Mouse (Mus musculus): ENCODE data around the gene Arhgap29. TPM values are rescaled to one million over a fixed set of nuclear protein-coding genes. Genes with fewer than 3 reads are reported as not detected.

Arhgap29 gene
- polyA plus RNA-seq, 1 experiment: not detected

DNA sequence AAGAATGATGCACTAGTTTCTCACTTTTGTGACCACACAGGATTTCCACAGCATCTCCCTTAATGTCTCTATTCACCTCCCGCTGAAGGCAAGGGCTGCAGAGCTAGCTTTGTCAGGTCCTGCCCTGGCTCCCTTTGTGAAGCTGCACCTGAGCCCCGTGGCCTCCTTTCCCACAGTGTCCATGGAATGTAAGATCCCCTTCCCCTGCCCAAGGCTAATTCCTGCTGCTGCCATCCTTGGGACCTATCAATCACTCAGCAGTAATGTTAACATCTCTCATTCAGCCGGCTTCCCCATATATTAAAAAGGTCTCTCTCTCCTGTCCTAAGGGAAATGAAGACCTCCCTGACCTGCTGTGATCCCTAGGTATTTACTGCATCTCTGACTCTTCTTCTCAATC, 82.8 kb downstream of the Arhgap29 start:
- H3K4me1 ChIP-seq (ENCODE audit: control insufficient read depth): no peaks in the 10 kb centered on the region
- H3K36me3 ChIP-seq (ENCODE audit: control insufficient read depth): no peaks in the 10 kb centered on the region
- H3K4me3 ChIP-seq (replicated peaks): no peak overlapping the region
- H3K27me3 ChIP-seq (ENCODE audit: control insufficient read depth): no peaks in the 10 kb centered on the region
- TF ChIP-seq TAL1 (IDR thresholded peaks at IDR 0.05; ENCODE audit: low read length): no peak
- TF ChIP-seq GATA1 (IDR thresholded peaks at IDR 0.05; ENCODE audit: low read length): no peak
- no peaks in the 10 kb centered on the region for H3K9me3 ChIP-seq (ENCODE audit: control insufficient read depth, low read length)

DNA sequence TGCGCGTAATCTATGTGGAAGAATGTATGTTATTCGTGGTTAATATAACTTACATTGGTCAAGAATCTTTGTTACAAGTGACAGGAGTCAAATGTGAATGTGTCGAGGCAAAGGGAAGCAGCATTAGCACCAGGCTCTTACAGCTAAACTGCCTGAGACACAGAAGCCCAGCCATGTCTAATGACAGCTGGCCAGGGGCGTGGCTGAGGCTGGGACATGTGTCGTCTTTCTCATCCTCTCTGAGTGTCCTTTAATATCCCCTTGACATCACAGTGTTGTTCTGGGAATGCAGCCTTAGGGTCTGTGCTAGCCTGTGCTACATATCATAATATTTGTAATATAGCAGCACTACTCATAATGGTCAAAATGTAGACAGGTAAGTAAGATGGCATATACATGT, 88.2 kb downstream of the Arhgap29 start:
- H3K27me3 ChIP-seq (ENCODE audit: control insufficient read depth): peaks cover 25% of the 10 kb centered on the region
- no peaks in the 10 kb centered on the region for H3K9me3 ChIP-seq (ENCODE audit: control insufficient read depth, low read length)
- H3K4me1 ChIP-seq (ENCODE audit: control insufficient read depth): no peaks in the 10 kb centered on the region
- no peak overlapping the region for H3K4me3 ChIP-seq (replicated peaks)
- TF ChIP-seq TAL1 (IDR thresholded peaks at IDR 0.05; ENCODE audit: low read length): no peak
- TF ChIP-seq GATA1 (IDR thresholded peaks at IDR 0.05; ENCODE audit: low read length): no peak
- no peaks in the 10 kb centered on the region for H3K36me3 ChIP-seq (ENCODE audit: control insufficient read depth)

DNA sequence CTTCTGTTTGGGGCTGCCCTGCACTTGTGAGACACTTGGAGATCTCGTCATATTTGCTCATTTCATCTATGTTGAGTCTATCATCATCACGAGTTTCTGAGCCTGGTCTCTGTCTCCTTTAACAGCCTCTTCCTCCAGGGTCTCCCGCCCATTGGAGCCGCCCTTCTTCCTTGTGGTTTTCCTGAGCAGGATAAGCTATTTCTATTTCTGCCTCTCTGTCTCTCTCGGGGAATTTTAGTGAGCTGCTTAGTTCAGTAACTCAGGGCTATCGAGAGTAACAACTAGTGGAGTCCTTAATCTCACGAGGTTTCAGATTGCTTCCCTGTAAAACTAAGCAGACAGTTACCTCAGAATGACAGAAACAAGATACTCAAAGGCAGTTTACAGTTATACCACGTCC, 90.8 kb downstream of the Arhgap29 start:
- TF ChIP-seq GATA1 (IDR thresholded peaks at IDR 0.05; ENCODE audit: low read length) (no peak), TAL1 (IDR thresholded peaks at IDR 0.05; ENCODE audit: low read length) (no peak)
- H3K27me3 ChIP-seq (ENCODE audit: control insufficient read depth): peaks cover 27% of the 10 kb centered on the region
- no peaks in the 10 kb centered on the region for H3K36me3 ChIP-seq (ENCODE audit: control insufficient read depth)
- H3K4me3 ChIP-seq (replicated peaks): no peak overlapping the region
- no peaks in the 10 kb centered on the region for H3K9me3 ChIP-seq (ENCODE audit: control insufficient read depth, low read length)
- H3K4me1 ChIP-seq (ENCODE audit: control insufficient read depth): no peaks in the 10 kb centered on the region

DNA sequence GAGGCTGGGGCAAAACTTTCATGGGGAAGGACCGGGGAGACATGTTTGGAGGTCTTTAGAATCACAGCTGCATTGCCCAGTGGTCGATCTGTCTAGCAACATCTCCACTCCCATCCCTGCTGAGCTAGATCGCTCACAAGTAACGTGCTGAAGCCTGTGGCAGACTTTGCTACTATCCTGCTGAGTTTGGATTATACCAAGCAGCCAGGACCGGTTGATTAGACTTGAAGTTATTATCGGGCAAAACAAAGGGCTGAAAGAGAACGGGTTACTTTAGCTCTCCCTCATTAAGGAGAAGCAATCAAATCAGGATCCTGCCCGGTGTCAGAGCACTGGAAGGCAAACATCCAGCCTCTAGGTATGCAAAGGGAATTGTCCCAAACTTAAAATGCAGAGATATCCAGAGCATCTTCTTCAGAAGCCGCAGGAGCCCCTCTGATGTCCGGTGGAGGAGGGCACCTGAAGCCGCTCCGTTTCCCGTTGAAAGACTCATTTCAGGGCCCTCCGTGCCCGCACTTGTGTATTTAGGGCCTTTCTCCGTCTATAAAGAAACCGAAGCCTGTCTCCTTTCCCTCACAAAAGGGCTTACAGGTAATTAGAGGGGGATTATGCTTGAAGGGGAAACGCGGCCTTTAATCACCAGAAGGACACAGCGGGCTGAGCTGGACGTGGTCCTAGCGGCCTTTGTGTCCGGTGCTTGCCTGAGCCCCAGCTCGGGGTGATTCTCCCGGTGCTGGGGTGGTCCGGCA, 91.6 kb downstream of the Arhgap29 start, which contains the start of gene Abca4:
Abca4 (plus strand) TSS at position 645 of the 749 bp plus-strand sequence.
- Histone ChIP-seq H3K4me3 (replicated peaks) (no peak within 1 kb of the TSS), H3K9me3 (ENCODE audit: control insufficient read depth, low read length) (no peaks in the 10 kb centered on the region), H3K27me3 (ENCODE audit: control insufficient read depth) (peaks cover 27% of the 10 kb centered on the region), H3K36me3 (ENCODE audit: control insufficient read depth) (no peaks in the 10 kb centered on the region), H3K4me1 (ENCODE audit: control insufficient read depth) (no peaks in the 10 kb centered on the region; the same call in 1 of the 2 replicates)
- TF ChIP-seq TAL1 (IDR thresholded peaks at IDR 0.05; ENCODE audit: low read length) (no peak), GATA1 (IDR thresholded peaks at IDR 0.05; ENCODE audit: low read length) (no peak)

DNA sequence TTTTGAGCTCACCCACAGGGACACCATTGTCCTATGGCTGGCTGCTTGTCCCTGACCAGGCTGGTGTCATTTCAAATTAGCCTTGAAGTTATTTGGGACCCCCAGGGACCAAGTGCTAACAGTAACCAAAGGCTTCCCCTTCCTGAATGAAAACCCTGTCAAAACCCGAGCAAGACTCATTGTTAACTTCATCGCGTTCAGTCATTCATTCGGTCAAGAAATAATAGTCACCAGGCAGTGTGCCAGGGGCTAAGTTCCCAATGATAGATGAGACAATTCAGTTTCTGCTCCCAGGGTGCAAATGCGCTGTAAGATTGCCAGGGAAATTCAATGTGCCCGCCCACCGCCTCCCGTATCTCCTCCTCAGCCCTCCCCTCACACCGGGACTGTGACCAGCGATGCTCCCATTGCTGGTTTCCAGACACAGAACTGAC, 93.9 kb downstream of the Arhgap29 start:
- Histone ChIP-seq H3K9me3 (ENCODE audit: control insufficient read depth, low read length) (no peaks in the 10 kb centered on the region), H3K4me1 (ENCODE audit: control insufficient read depth) (no peaks in the 10 kb centered on the region; the same call in none of the 2 replicates), H3K36me3 (ENCODE audit: control insufficient read depth) (no peaks in the 10 kb centered on the region), H3K27me3 (ENCODE audit: control insufficient read depth) (peaks cover 27% of the 10 kb centered on the region), H3K4me3 (replicated peaks) (no peak overlapping the region)
- TF ChIP-seq GATA1 (IDR thresholded peaks at IDR 0.05; ENCODE audit: low read length): no peak
- TF ChIP-seq TAL1 (IDR thresholded peaks at IDR 0.05; ENCODE audit: low read length): no peak

DNA sequence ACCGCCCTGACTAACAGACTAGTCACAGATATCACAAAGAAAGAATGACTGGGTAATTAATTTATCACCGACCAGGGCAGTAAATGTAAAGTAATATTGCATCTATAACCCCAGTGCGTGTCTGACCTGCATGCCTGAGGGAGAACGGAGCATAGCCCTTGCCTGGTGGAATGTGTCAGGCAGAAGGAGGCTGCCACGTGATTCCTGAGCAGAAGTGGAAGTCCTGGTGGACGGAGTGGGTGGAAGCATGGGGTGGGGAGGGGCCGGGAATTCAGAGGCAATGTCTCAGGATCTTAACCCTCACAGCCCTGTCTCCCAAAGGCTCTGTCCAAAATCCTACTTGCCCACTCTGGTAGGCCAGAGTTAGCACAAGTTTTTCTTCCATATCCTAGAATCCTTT, 95.1 kb downstream of the Arhgap29 start:
- Histone ChIP-seq H3K4me3 (replicated peaks) (no peak overlapping the region), H3K27me3 (ENCODE audit: control insufficient read depth) (peaks cover 27% of the 10 kb centered on the region), H3K9me3 (ENCODE audit: control insufficient read depth, low read length) (no peaks in the 10 kb centered on the region), H3K4me1 (ENCODE audit: control insufficient read depth) (no peaks in the 10 kb centered on the region; the same call in none of the 2 replicates), H3K36me3 (ENCODE audit: control insufficient read depth) (no peaks in the 10 kb centered on the region)
- no peak for TF ChIP-seq GATA1 (IDR thresholded peaks at IDR 0.05; ENCODE audit: low read length)
- no peak for TF ChIP-seq TAL1 (IDR thresholded peaks at IDR 0.05; ENCODE audit: low read length)

DNA sequence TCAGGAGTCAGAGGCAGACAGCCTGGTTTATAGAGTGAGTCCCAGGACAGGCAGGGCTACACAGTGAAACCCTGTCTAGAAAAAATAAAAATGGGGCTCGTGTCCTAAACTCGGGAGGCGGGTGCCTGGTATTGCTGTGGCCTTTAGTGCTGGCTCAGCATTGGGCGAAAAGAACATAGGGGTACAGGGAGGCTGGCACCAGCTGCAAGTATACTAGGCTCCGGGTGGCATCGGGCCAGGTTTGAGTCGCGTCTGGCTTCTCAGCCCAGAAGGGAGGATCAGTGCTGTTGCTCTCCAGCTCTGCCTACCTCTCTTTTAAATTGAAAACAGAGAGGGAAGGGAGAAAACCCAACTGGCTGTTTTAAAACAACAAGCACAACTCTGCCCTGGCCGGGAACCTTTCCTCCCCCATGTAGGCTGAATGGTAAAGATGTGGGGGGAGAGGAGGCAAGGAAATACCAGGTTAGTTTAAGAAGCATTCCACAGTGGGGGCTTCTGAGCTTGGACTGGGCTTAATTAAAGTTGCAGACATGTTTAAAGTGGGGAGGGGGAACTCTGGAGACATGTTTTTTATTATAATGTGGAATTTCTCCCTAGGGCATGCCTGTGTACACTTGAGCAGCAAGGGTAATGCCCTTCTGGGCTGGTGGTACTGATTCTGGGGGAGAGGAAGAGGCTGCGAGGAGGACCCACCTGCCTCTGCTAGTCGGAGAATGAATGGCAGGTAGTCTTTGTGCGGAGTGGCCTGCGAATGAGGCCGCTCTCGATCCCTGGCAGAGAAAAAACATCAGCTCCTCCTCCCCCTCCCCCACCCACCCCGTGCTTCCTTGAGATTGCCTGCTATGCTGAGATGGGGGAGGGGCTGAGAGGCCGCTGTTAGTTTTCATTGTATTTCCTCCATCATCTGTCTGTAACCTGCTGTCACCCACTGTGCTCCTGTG, 95.8 kb downstream of the Arhgap29 start:
- TF ChIP-seq TAL1 (IDR thresholded peaks at IDR 0.05; ENCODE audit: low read length): no peak
- TF ChIP-seq GATA1 (IDR thresholded peaks at IDR 0.05; ENCODE audit: low read length): no peak
- Histone ChIP-seq H3K9me3 (ENCODE audit: control insufficient read depth, low read length) (no peaks in the 10 kb centered on the region), H3K4me1 (ENCODE audit: control insufficient read depth) (no peaks in the 10 kb centered on the region; the same call in none of the 2 replicates), H3K36me3 (ENCODE audit: control insufficient read depth) (no peaks in the 10 kb centered on the region), H3K4me3 (replicated peaks) (no peak overlapping the region), H3K27me3 (ENCODE audit: control insufficient read depth) (peaks cover 19% of the 10 kb centered on the region)

DNA sequence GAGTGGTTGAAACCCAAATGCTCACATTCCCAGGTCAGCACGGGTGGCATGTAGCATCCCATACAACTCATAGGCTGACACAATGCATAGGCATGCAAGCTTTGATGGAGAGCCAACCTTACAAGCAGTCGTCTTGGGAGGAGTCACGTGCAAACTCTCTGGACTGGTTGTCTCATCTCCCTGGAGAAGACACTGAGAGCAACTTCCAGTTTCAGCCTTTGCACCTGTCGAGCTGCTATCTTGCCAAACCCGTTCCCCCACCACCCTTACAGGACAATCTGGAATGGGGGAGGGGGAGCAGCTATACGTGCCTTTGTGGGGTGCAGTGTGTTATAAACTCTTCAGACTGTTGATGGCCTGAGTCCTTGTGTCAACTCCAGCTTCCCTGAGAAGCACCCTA, 96.8 kb downstream of the Arhgap29 start:
- no peaks in the 10 kb centered on the region for H3K36me3 ChIP-seq (ENCODE audit: control insufficient read depth)
- peaks cover 9% of the 10 kb centered on the region for H3K27me3 ChIP-seq (ENCODE audit: control insufficient read depth)
- TF ChIP-seq TAL1 (IDR thresholded peaks at IDR 0.05; ENCODE audit: low read length) (no peak), GATA1 (IDR thresholded peaks at IDR 0.05; ENCODE audit: low read length) (no peak)
- H3K9me3 ChIP-seq (ENCODE audit: control insufficient read depth, low read length): no peaks in the 10 kb centered on the region
- no peak overlapping the region for H3K4me3 ChIP-seq (replicated peaks)
- H3K4me1 ChIP-seq (ENCODE audit: control insufficient read depth): no peaks in the 10 kb centered on the region; the same call in none of the 2 replicates

Data from erythroblast, embryonic 14.5 days (primary cell).